Mouse (Mus musculus) liver, embryonic 14.5 days (tissue): ENCODE data around the gene Epn3.

Experiments
- CTCF ChIP-seq: IDR thresholded peaks from 2 replicates; pipeline ENCODE4 v1.5.1; 2016; ENCODE audit warnings: antibody characterized with exemption, low read depth, control low read depth
- EP300 ChIP-seq: IDR thresholded peaks from 2 replicates; pipeline ENCODE4 v1.6.1; 2016; ENCODE audit warnings: antibody characterized with exemption, low read depth

DNA sequence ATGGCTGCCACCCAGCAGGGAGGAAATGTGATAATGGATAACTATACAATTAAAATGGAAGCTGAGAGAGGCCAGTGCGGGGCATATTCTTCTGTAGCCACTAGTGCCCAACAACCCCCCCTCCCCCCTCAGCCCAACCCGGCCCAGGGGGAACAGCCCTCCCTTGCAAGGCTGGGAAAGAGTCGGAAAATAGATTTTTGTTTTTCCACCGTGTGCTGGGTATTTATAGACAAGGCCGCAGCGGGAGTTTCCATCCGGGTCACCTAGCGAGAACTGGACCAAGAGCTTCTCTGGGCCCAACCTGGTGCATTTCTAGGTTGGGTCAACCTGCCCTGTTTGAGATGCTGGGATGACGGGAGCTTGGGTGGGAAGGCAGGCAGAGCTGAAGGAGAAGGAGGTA, 58.0 kb downstream of the Epn3 start:
- no peak for TF ChIP-seq CTCF
- TF ChIP-seq EP300: no peak
